Mouse (Mus musculus) spleen, postnatal 36 days (tissue): Measurements from ENCODE around the gene Nlgn1.

Source experiments
- DNase-seq, 2 experiments: peaks; one replicate each; pipeline ENCODE4 v3.0.0; 2022; ENCODE audit warnings: low spot score in 2 of 2, mixed read lengths in 1 of 2

Gene Nlgn1

DNA sequence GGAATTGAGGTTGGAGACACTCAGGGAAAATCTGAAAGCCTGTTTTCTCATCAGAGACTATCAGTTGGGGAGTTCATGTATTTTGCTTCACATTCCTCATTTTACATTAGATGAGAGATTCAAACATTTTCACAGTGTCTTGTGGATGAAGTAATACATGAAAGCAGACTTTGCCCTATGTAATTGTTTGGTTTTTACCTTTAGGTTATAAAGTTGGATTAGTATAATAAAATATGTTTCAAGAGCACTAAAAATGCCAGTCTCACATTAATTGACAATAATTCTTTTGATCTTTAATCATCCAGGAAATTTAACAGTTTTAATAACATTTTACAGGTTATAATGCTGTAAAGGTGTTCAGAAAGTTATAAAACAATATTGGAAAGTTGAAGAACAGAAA lies 262.9 kb downstream of the Nlgn1 start:
- no peak for DNase-seq

DNA sequence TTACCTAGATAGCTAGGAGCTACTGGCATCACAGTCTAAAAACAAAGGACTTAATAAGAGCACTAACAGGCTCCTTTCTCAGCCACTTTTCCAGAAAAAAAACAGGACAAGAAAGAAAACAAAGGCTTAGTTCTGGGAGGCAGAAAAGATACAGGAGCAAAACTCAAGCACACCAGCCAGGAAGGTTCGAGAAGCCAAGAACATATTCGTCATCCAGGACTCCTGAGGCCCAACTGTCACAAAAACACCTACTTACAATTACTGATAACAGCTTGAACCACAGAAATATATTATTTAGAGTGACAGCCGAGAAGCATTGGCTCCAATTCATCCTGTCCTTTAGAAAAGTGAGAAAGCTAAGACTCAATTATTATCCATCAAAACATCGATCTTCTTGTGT lies 281.5 kb downstream of the Nlgn1 start:
- no peak for DNase-seq

- DNase-seq = no peak
These were observed 289.3 kb downstream of the Nlgn1 start for GRCm38 (mm10) chr3:26042966-26043365.

DNA sequence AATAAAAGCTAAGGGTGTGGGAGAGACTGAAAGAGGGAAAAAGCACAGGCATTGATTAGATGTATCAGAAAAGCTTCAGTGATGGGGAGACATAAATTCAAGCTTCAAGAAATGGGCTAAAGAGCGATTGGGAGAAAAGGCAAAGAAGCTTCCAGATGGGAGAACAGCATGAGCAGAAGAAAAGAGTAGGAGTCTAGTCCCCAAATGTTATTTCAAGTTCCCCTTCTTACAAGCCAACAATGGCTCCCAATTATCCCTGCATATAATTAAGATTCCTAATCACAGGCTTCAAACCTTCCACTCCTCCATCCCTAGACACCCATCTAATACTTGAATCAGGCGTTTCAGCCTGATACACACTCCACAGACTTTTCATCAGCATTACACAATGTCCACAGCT lies 292.6 kb downstream of the Nlgn1 start:
- no peak for DNase-seq

DNA sequence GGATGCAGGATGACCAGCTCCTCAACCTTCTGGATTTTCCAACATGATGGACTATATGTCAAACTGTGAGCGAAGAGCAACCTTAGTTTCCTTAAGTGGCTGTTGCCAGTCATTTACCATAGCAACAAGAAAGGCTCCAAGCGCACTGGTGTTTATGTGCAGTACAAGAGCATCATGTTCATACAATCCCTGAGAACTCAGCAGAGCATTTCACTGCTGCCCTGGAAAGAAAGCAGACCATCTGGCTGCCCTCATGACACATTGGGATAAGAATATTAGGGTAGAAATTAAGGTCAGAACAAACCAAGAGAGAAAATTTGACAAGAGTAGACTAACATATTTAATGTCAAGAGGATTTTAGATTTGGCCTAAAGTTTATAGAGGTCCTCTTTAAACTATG lies 306.2 kb downstream of the Nlgn1 start:
- DNase-seq = no peak

DNA sequence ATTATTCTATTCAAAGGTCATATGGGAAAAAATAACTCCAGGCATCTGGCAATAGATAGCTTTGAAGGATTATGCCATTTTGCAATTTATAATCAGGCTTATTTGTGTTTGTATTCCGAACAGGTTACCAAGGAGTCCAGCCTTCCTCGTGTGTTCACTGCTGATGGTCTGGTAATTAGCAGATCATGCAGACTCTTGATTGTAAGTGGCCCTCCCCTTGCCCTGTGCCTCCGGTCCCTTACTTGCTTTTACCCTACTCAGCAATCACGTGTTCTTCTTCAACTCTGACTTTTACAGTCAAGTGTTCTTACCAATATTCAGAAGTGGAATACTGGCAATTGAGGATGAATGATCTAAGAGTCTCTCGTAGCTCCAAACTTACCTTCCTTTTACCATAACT lies 309.0 kb downstream of the Nlgn1 start:
- no peak for DNase-seq

- DNase-seq = no peak
These were observed 310.6 kb downstream of the Nlgn1 start for GRCm38 (mm10) chr3:26021632-26022184.

DNA sequence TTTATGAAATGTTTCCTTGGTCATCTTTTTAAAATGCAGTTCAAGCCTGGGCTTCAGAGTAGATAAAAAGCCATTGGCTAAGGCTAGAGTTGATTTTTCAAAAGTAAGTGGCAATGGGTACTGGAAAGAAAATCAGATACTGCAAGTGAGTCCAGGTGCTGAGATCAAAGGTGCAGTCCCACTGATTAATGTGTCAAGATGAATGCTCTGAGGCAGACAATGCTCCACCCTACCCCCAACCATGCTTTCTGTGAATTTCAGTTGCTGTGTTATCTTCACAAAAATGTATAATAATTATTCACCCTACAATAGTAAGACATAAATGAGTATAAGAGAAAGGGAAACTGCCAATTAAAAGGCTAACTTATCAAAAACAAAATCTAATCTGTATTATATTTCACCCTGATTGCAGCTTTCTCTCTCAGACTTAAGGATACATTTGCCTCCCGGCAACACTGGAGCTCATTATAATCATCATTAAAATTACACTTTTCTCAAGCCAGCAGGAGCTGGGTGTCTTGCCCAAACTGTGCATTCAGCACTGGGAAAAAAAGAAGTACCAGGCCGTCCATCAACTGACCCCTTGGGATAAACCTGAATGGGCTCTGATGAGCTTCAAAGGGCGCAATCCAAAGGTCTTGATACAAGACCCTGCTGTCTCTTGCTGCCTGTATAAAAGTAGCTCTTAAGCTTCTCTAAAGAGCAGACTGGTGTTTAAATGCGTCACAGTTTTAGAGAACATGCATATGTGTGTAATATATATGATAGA lies 320.8 kb downstream of the Nlgn1 start:
- no peak for DNase-seq

DNA sequence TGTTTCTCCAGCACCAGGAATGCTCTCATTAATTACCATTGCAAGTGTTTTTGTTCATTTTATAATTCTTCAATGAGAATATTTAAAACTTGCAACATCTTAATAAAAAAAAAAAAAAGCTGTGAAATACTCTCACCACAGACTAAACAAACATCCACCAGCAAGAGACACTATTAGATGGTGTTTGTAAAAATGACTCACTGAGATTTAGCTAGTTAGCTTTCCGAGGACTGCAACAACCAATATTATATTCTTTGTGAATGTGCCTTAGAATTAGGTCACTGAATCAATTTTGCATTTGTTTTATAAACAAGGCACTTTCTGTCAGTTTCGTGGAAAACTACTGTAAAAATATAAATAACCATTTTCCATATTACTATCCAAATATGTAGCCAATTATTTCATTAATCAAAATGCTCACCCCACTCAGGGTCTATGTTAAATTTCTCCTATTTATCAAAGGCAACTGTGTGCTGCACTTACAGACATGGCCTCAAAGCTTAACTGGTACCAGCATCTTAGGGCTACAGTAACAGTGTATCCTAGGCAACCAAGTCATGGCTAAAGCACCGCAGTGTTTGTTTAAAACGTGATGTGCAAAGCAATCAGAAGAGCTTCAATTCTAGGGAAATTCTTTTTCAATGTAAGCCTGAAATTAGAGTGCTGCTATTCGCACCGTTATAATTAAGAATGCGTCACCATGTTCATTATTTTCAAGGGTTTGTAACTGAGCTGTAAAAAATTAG lies 329.2 kb downstream of the Nlgn1 start:
- no peak for DNase-seq

GRCm38 (mm10) chr3:26002367-26002766 lies 329.9 kb downstream of the Nlgn1 start:
- no peak for DNase-seq

DNA sequence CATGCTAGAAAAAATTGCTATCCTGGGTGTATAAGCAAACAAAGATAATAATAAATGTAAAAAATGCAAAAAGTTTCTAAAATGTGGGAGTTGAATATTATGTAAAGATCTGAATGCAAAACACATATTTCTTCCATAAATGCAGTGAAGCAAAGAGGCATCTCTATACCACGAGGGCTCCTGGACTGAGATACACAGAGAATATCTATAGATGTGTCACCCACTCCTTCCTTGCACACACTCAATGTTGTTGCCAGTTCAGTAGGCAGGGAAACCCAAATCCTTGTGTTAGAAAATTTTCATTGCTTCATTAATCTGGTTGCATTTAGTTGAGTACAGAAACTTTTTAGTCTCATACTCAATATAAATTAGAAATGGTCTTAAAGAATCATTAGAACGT lies 364.7 kb downstream of the Nlgn1 start:
- DNase-seq = no peak

GRCm38 (mm10) chr3:25964237-25964636 lies 368.0 kb downstream of the Nlgn1 start:
- no peak for DNase-seq

GRCm38 (mm10) chr3:25963568-25963967 lies 368.7 kb downstream of the Nlgn1 start:
- no peak for DNase-seq

DNA sequence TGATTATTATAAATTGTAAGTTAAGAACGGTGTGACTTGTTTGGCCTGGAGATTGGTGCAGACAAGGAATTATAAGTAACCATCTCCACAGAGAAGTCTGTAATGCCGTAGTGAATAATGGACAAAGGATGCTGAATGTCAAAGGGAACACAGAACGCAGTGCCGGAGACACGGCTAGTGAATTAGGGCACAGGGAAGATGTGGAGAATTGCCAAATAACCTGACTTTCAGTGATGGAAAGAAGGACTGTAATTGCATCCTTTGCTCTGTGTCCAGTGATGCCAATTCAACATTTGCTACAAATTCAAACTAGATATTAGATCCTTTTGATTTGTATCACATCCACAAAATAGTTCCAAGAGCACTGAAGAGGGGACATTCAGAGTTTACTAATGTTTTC lies 415.7 kb downstream of the Nlgn1 start:
- no peak for DNase-seq

- no peak for DNase-seq
These were observed 417.7 kb downstream of the Nlgn1 start for GRCm38 (mm10) chr3:25914365-25915065.

GRCm38 (mm10) chr3:25903140-25903809 lies 429.0 kb downstream of the Nlgn1 start:
- DNase-seq = no peak

DNA sequence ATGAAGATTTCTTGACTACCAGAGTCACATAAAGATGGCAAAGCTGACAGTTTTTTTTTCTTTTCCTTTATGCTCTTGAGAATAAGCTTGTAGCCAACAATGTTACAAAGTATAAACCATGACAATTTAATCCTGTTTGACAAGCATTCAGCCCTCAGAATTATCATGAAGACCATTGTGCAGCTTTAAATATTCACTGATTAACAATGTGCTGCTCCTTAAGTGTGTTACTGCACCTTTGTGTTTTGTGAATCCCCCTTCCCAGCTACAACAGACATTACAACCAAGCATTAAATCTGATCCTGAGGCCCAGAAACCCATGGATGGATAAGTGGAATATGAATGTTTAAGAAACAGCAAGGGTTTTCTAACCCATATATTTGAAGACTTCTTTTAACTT lies 434.8 kb downstream of the Nlgn1 start:
- DNase-seq = no peak

- DNase-seq = no peak
These were observed 447.5 kb downstream of the Nlgn1 start for GRCm38 (mm10) chr3:25884797-25885196.

DNA sequence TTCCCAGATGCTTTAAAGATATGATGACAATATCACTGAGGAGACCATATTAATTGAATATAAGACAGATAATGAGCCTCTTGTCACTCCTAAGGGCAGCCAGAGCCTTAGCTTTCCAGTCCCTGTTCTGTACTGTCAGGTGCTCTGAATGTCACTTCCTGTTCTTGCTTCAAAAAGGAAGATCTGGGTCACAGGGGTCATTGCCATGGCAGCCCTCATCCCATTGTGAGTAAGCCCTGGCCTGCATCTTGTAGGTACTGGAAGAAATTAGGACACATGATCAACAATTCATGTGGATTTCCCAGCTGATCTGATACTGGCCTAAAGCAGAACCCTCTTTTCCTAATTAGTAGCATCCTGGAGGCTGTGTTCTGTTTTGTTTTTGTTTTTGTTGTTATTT lies 463.1 kb downstream of the Nlgn1 start:
- no peak for DNase-seq

DNA sequence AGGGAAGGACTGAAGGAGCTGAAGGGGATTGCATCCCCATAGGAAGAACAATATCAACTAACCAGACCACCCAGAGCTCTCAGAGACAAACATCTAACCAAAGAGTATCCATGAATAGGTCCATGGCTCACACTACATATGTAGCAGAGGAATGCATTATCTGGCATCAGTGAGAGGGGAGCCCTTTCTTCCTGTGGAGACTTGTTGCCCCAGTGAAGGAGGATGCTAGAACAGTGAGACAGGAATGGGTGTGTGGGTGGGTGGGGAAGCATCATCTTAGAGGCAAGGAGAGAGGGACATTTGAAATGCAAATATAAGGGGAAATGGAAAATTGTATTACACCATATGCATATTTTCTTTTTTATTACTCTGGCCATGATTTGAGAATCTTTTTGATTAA lies 473.9 kb downstream of the Nlgn1 start:
- no peak for DNase-seq

DNA sequence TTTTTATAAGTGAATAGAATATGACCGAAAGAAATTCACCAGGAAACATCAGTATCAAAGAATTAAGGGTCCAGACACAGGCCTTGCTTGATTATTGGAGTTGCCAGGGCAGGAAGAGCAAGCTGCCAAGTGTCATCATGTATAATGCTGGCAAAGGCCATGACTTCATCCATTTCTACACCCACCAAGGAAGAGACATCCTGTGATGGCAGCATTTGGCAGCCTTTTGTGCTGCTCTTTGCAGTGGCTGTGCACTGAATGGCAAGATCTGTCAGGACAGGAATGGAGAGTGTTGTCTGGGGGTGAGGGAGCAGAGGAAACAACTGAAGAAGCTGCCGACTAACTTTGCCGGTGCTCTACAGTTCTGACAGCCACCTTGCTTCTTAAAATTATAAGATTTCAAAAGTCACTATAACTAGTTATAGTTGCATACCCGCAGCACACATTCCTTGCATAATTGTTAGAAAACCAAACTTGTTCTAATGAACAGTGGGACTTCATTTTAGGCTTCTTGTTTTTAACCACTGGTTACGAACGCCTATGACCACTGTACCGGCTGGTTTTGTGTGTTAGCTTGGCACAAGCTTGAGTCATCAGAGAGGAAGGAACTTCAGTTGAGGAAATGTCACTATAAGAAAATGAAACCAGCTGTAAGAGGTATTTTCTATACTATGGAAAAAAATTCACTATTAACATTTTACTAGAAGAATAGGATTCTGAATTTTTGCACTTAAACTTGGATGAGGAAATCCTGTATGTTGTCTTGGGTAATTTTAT lies 487.4 kb downstream of the Nlgn1 start:
- DNase-seq = no peak
